Mouse (Mus musculus) cortical plate, adult 2 months (tissue): ENCODE data around the gene Rps19. TPM values are rescaled to one million over a fixed set of nuclear protein-coding genes. Genes with fewer than 3 reads are reported as not detected.
"Not testable (repeated sequence)": the region's sequence is repeated elsewhere in the genome, so short reads cannot be mapped to it uniquely, and the experiment has no call there.

Experiments used
- H3K27ac ChIP-seq: fragments of 200-500 bp; 2 replicates; pipeline ENCODE4 v1.5.1; 2012; ENCODE audit warnings: low read length, control low read depth, inconsistent platforms; ENCODE audit not compliant: insufficient read depth
- H3K4me1 ChIP-seq: fragments of 200-500 bp; 2 replicates; pipeline ENCODE4 v1.6.1; 2011; ENCODE audit warnings: low read length; ENCODE audit not compliant: control insufficient read depth, insufficient read depth
- H3K4me3 ChIP-seq: fragments of 200-500 bp; 2 replicates; pipeline ENCODE4 v1.5.1; 2011; ENCODE audit warnings: mild to moderate bottlenecking, low read length, control low read depth; ENCODE audit not compliant: insufficient read depth
- CTCF ChIP-seq: fragments of 200-500 bp; IDR thresholded peaks from 2 replicates; pipeline ENCODE4 v1.5.1; 2011; ENCODE audit warnings: mild to moderate bottlenecking, control low read depth, low read length; ENCODE audit not compliant: insufficient read depth; ENCODE audit errors: extremely low read depth
- POLR2A ChIP-seq: fragments of 200-500 bp; IDR thresholded peaks from 2 replicates; pipeline ENCODE4 v1.6.1; 2011; ENCODE audit warnings: mild to moderate bottlenecking, low read length, control low read depth; ENCODE audit not compliant: insufficient read depth; ENCODE audit errors: extremely low read depth
- polyA plus RNA-seq: library from polyadenylated mRNA; depleted of rRNA; stranded (reverse); fragments of >200 nt; gene quantifications from 2 replicates; pipeline ENCODE4 v1.2.3, GENCODE M21; 2012

Gene Rps19
- polyA plus RNA-seq, 1 experiment = 393 TPM

DNA sequence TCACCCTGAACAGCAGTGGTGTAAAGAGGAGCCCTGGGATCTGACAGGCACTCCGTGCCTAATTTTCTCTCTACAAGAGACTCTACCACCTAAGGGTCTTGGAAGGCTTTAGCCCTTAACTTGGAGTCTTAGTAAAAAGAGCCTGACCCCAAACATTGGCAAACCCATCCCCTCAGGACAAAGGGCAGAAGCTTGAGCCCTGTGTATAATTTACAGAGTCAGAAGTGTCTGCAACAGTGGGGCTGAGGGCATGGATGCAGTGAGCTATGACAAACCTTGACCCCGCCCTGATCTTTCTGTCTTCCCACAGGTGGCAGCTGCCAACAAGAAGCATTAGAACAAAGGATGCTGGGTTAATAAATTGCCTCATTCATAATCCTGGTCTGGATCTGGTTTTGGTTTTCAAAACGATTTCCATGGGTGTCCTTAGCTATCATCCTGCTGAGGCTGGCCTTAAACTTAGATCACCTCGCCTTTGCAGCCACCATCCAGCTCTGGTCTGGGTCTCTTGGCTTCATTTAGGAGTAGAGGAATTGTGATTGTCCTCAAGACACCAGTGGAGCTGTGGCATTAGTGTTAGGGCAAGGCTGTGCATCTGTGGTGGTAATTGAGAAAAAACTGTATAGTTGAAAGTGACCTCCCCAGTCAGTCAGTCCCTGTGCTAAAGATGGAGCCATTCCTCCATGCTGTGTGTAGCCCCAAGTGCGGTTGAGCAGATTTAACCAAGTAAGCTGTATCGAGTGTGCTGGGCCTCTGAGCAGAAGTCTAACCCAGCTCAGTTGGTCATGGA, 5.5 kb downstream of the Rps19 start:
- H3K4me1 ChIP-seq = no peaks in the 10 kb centered on the region
- no peak overlapping the region for H3K27ac ChIP-seq
- TF ChIP-seq POLR2A = no peak
- TF ChIP-seq CTCF = no peak
- no peak overlapping the region for H3K4me3 ChIP-seq

DNA sequence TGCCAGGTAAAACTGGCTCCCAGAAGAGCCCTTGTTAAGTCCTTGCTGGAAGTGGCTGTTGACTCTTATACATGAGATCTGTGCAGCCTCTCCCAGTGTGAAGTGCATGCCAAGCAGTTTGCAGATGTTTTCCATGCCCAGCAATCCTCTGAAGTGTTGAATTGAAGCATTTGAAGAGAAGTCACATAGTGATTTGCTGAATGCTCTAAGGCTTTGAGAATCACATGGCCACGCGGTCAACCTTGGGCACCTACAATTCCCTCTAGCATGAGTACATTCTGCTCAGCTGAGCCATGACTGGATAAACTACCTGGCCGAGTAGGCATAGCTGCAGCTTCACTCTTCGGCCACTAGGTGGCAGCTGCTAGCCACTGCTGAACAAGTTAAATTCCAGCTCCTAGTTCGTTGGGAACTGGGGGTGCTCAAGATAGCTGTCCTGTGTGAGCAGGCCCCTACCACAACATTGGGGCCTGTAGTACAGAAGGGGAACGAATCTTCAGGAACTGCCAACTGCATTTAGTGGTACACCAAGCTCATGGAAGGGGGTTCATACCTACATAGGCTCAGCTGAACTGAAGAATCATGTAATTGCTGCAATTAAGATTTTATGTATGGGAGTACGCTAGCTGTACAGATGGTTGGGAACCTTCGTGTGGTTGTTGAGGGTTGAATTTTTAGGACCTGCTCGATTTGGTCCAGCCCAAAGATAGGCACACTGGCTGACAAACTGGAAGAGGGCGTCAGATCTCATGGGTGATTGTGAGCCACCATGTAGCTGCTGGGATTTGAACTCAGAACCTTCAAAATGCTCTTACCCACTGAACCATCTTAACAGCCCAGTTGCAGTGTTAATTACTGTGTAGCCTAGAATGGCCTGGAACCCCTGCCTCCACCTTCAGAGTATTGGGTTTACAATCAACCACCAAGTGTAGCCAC, 6.4 kb downstream of the Rps19 start:
- Histone ChIP-seq H3K4me1 (no peaks in the 10 kb centered on the region), H3K27ac (no peak overlapping the region), H3K4me3 (no peak overlapping the region)
- TF ChIP-seq POLR2A (peak; percentile 23; the same call in 1 of the 2 replicates), CTCF (peak; percentile 98)

DNA sequence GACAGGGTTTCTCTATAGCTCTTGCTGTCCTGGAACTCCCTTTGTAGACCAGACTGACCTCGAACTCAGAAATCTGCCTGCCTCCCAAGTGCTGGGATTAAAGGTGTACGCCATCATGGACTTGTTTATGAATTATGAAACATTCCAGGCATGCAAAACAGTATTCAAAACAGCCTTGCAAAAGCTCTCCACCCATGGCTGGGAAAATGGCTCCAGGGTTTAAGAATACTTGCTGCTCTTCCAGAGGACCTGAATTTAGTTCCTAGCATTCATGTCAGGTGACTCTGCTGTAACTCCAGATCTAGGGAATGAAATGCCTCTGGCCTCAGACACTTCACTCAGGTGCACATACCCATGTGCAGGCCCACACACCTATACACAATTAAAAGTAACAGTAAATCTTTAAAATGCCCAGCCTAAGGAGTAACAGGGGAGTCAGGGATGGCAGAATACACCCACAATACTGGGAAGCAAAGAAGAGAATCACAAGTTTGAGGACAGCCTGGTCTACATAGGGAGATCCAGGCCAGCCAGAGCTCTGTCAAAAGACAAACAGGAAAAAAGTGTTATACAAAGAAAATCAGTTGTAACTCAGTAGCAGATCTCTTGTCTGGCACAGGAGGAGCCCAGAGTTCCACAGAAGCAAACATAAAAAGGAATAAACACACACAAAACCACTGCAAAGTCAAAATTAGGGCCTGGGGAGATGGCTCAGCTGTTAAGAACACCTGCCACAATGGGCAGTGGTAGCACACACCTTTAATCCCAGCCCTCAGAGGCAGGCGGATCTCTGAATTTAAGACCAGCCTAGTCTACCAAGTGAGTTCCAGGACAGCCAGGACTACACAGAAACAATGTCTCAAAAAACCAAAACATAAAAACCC, 7.3 kb downstream of the Rps19 start:
- H3K4me1 ChIP-seq = no peaks in the 10 kb centered on the region
- H3K27ac ChIP-seq = no peak overlapping the region
- no peak overlapping the region for H3K4me3 ChIP-seq
- TF ChIP-seq POLR2A (no peak), CTCF (no peak)

DNA sequence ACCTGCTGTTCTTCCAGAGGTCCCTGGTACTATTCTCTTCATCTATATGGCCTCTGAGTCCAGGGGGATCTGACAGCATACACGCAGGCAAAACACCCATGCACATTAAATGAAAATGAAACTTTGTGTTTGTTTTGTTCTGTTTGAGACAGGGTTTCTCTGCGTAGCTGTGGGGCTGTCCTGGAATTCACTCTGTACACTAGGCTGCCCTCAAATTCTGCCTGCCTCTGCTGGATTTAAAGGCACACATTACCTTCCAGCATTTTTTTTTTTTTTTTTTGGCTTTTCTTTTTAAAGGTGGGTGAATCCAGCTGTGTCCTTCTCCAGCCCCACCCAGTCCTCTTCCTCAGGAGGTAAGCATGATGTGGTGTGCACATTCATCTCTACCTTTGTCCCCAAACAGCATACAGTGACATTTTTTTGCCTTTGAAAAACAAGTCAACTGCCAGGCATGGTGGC, 8.0 kb downstream of the Rps19 start:
- Histone ChIP-seq H3K27ac (no peak overlapping the region), H3K4me3 (no peak overlapping the region), H3K4me1 (no peaks in the 10 kb centered on the region)
- TF ChIP-seq CTCF (no peak), POLR2A (no peak)

DNA sequence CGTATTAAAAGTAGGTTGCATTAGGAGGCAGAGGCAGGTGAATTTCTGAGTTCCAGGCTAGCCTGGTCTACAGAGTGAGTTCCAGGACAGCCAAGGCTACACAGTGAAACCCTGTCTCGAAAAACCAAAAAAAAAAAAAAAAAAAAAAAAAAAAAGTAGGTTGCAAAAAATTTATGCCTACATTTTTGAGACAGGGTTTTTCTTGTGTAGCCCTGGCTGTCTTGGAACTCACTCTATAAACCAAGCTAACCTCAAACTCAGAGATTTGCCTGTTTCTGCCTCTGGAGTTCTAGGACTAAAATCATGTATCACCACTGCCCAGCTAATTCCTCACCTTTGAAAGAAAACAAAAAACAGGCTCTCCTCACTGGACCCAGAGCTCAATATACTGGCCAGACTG, 11.6 kb downstream of the Rps19 start:
- H3K4me1 ChIP-seq, H3K4me3 ChIP-seq, H3K27ac ChIP-seq: not testable (repeated sequence)

DNA sequence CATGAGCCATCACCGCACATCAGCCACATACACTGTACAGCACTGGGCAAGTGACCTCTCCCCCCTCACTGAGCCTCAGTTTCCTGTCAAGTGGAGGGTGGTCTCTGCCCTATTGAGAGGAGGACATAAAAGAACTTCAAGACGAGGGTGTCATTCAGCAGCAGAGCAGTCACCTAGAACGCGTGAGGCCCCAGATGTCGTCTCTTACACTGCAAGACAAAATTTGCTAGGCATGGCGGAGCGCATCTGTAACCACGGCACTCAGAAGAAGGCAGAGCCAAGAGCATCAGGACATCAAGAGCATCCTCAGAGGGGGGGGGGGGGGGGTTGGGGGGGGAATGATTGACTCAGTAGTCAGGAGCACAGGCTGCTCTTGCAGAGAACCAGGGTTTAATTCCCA, 12.1 kb downstream of the Rps19 start:
- Histone ChIP-seq H3K4me1 (no peaks in the 10 kb centered on the region), H3K4me3 (no peak overlapping the region), H3K27ac (no peak overlapping the region)
- TF ChIP-seq POLR2A (no peak), CTCF (no peak)

DNA sequence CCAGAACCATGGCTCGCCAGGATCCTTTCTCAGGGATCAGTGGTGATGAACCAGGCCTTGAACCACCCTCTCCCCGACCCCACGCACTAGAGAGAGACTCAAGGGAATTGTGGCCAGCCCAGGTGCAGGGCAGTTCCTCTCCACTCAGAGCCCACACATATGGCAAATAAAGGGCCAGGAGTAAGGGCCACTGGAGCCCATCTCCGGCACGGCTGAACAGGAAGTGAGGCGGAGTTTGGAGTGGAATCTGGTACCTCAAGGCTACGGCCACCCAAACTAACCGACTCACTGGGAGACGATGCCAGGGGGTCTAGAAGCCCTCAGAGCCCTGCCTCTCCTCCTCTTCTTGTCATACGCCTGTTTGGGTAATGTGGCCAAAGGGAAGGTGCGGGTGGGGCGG, 13.1 kb downstream of the Rps19 start, which contains the start of gene Cd79a:
TSS of gene Cd79a (plus strand) at position 158 of the 400 bp plus-strand sequence.
- TF ChIP-seq CTCF (no peak), POLR2A (no peak)
- no peak within 1 kb of the TSS for H3K27ac ChIP-seq
- H3K4me1 ChIP-seq = no peaks in the 10 kb centered on the region
- no peak within 1 kb of the TSS for H3K4me3 ChIP-seq

DNA sequence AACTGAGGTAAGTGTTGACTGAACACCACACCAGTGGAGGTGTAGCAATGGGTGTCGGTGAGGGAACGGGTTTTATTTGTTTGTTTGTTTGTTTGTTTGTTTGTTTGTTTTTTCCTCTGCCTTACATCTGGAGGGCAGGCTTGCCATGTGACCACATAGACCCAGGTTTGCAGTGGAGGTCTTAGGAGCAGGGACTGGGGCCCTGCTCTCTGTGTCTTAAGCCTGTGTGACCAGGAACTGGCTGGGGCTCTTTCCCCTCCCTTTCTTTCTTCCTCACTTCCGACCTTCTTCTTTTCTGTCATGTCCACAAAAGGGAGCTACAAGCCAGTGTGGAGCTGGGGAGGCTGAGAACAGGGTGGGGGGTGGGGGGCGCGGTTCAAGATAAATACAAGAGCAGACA, 13.8 kb downstream of the Rps19 start:
- Histone ChIP-seq H3K27ac (no peak overlapping the region), H3K4me3 (no peak overlapping the region), H3K4me1 (no peaks in the 10 kb centered on the region)
- TF ChIP-seq POLR2A (no peak), CTCF (no peak)

DNA sequence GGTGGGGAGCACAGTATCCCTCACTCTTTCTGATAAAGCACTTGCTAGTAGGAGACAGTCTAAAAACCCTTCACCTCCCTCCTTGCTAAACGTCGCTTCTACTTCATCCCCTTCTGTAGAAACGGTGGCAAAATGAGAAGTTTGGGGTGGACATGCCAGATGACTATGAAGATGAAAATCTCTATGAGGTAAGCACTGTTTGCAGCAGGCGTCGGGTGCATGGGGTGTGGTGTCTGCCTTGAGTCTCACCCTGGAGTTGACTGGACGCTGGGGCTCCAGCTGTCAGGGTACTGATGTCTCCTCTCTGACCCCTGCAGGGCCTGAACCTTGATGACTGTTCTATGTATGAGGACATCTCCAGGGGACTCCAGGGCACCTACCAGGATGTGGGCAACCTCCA, 16.9 kb downstream of the Rps19 start:
- no peak overlapping the region for H3K4me3 ChIP-seq
- peaks cover 2% of the 10 kb centered on the region; the same call in 1 of the 2 replicates for H3K4me1 ChIP-seq
- TF ChIP-seq CTCF (no peak), POLR2A (no peak)
- no peak overlapping the region for H3K27ac ChIP-seq
